Mouse (Mus musculus) liver (tissue): ENCODE measurements at regions not wholly inside any gene's neighbourhood (a gene's known extent, or its start where the extent isn't known, plus 50 kb on each side); places are given as distances from the start of the nearest gene placed in this dataset.

ENCODE experiments used
- DNase-seq: peaks from one replicate; pipeline ENCODE4 v3.0.0-alpha.2; 2020; ENCODE audit warnings: mixed read lengths

DNA sequence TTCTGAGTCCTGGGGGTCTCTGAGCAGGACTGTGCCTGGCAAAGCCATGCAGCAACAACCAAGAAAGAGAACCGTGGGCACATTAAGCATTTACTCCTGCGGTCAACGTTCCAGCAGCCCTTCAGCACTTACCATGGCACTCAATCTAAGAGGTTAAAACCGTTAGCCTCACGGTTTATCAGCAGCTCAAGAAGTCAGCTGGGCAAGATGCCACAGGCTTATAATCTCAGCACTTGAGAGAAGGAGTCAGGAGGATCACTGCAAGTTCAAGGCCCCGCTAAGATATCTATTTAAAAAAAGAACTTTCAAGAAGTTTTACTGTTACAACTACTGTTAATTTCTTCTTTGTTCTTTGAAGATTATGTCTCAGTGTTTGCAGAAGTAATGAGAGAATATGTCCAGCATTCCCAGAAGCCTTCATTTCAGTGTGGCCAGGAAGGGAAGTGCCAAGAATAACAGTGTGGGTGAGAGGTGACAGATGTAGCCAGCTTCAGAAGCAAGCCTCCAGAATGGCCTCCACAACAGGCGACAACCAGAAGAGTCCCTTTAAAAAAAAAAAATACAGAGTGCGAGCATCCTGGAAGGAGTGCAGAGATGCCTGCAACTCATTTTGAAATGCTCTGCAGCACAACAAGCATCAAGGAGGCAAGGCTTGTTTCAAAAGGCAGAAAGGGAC is 84.8 kb upstream of the Spred1 start:
- no peak for DNase-seq

DNA sequence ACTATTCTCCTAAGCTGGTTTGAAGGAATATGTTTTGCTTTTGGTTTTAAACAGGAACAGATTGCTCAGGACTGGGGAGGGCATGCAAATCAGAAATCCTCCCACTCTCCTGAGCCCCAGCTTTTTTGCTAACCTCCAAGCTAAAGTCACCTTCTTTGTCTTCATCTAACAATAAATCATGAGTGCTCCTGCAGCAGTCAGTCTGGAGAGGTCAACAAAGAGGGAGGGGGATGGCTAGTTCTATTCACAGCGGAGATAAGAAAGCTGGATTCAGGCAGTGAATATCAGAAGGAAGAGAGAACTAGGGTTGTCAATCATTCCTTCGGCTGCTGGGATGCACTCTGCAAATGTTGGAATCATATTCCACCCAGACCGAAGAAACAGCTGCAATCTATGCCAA is 81.0 kb upstream of the Spred1 start:
- no peak for DNase-seq

GRCm38 (mm10) chr2:117043831-117044230 is 77.3 kb upstream of the Spred1 start:
- DNase-seq = no peak

DNA sequence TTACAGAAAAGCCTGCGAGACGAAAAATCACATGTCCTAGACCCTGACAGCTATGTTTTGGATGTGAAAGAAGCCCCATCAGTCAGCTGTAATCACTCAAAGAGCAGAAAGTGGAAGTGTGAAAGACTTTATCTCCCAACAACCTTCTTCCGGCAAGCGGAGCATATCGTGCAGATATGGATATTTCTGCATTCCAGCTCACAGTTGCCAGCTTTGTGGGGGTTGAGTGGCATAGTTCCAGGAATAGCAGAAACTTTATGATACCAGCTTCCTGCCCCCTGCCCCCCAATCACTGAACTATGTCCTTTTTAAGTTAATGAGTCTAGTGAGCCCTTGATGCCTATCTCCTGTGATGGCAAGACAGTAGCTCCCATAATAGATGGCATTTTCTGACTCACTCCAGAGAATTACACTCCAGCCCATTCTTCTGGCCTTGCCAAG is 72.9 kb upstream of the Spred1 start:
- DNase-seq = no peak

- no peak for DNase-seq
Observed at GRCm38 (mm10) chr2:117050061-117050460, 71.1 kb upstream of the Spred1 start.

GRCm38 (mm10) chr2:117064126-117064525 is 57.0 kb upstream of the Spred1 start:
- DNase-seq = no peak

- DNase-seq = no peak
Observed at GRCm38 (mm10) chr2:117070348-117070747, 50.8 kb upstream of the Spred1 start.

GRCm38 (mm10) chr2:117071098-117071497 is 50.1 kb upstream of the Spred1 start:
- no peak for DNase-seq
